Mouse (Mus musculus) G1E (cell line): Measurements from ENCODE around the gene Slc35a1.

Source experiments
- CTCF ChIP-seq: IDR thresholded peaks from 2 replicates; pipeline ENCODE4 v1.5.1; 2012; ENCODE audit warnings: low read depth, low read length, inconsistent platforms, mixed read lengths
- POLR2AphosphoS5 ChIP-seq: IDR thresholded peaks from 2 replicates; pipeline ENCODE4 v1.6.1; 2012; ENCODE audit warnings: low read depth, low read length, inconsistent platforms; ENCODE audit not compliant: insufficient replicate concordance

GRCm38 (mm10) chr4:34661514-34661913 lies 25.7 kb downstream of the Slc35a1 start:
- TF ChIP-seq CTCF (no peak), POLR2AphosphoS5 (no peak)
